Mouse (Mus musculus): ENCODE data around the gene Ano5.

The Ano5 gene

DNA sequence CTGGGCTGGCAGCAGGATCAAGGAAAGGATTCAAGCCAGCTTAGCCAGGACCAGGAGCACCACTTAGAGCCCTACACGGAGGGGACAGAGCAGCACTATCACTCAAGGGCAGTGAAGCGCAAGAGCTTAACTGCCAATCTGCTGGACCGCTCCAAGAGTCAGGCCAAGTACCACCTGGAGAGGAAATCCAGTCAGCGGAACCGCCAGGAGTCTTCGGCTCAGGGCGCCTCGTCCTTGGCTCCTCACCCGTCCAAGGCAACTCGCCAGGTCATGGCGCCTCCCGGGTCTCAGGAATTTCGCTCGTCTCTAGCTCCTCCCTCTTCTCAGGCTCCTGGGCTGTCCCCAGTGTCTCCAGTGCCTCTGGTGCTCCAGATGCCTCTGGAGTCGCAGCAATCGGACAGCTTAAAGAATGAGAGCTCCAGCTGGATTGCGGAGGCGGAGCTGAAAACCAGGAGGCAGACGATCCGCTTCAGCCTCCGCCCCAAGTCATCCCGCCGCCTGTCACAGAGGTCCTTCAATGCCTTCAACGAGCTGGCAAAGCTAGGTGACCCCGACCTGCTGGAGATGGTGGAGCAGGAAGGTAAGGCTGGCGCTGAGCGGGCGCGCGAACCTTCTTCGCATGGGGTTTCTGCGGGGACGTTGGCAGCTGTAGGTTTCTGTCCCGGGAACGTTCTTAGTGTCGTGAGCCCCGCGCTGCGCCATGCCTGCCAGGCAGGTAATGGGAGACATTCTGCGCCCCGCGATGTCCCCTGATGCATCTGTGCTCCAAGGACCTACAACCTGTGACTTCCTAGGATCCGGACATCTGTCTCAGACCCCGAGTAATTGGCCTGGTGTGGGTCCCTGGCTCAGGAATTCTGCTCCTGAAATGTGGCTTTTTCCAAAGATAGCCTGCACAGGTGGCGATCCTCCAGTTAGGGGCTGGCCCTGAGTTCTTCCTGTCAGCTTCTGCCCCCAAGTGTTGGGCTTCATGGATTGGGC is at the start of gene Ano5:
Gene Ano5 (plus strand): TSS at position 359 of the 981 bp plus-strand sequence.
- no peak for DNase-seq (ENCODE audit: extremely low read depth, low read depth, low spot score)

GRCm38 (mm10) chr7:51499396-51499795 is 11.4 kb upstream of the Ano5 start:
- DNase-seq (ENCODE audit: extremely low read depth, low read depth, low spot score) = no peak

DNA sequence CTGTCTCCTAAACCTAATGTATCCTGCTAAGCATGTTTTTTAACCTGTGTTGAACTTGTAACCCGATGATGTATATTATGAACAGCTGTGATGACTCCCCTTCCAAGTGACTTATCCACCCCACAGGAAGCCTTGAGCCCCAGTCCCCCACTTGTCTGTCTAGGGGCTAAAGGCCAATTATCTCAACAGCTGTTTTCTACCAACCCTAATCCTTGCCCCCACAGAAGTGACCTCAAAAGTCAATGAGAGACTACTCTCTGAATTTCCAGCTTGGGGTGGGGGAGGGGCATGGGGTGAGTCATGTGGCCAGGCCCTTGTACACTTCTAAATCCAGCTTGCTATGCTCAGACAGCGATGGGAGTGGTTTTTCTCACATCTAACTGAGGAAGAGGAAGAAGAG is 6.9 kb upstream of the Ano5 start:
- no peak for DNase-seq (ENCODE audit: extremely low read depth, low read depth, low spot score)

DNA sequence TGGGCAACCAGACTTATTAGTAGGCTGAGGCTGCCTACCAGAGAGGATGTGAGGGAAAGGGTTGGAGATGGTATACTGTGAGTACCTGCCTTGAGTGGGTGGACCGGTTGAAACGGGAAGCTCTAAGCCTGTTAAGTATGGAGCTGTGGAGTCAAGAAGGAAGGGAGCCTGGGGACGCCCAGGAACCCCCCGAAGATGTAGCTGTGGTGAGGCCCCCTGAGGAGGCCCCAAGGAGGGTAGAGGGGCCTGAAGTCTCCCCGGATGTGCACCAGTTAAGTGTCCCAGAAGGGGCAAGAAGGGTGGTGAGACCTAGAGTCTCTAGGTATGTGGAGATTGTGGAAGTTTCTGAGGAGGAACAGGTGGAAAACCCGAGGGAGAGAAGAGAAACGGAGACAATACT is 682 bp upstream of the Ano5 start:
- no peak for DNase-seq (ENCODE audit: extremely low read depth, low read depth, low spot score)

DNA sequence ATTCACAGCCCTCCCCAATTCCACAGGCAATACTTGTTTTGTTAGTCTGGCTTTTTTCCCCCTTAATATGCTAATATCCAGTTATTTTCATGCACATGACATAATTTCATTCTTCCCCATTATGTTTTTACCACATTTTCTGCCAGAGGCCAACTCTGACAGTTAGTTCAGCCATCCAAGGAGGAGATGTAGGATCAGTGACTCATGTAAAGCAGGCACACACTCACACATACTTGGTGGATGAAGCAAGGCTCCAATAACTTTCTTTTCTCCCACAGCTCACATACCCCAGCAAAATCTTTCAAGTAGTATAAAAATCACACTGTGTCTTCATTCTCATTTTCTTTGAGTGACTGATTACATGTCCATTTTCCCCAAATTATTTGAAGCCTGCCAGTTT is 28.5 kb downstream of the Ano5 start:
- DNase-seq (ENCODE audit: extremely low read depth, low read depth, low spot score) = no peak

DNA sequence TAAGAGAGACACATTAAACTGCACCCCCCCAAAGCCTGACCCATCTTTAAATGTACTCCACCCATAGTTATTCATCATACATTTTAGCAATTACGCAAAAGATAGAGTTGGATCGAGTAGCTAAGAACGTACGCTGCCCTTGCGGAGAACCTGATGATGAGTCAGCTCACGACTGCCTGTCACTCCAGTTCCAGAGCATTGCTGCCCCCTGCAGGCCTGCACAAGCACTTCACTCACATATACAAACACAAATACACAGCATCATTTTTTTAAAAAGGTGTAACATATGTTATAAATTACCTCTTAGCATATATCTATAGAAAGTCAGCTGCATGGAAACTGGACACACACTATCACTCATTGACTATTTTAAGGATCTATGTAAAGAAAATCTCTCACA is 29.9 kb downstream of the Ano5 start:
- DNase-seq (ENCODE audit: extremely low read depth, low read depth, low spot score) = no peak

DNA sequence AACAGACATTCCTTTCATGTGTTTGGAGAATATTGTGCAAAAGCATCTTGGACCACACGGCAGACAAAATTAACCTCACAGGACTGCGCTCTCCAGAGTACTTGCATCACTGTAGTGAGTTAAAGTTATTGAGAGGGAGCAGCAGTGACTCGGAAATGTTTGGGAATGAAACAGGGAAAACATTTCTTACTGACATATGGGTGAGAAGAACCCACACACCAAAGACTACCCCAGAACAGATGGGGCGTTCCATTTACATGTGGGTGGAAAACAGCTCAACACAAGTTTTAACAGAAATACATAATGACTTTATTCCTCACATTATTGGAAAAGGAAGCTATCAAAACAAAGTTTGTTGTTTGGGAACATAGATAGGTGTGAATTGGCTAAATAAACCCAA is 89.2 kb downstream of the Ano5 start:
- DNase-seq (ENCODE audit: extremely low read depth, low read depth, low spot score) = no peak

DNA sequence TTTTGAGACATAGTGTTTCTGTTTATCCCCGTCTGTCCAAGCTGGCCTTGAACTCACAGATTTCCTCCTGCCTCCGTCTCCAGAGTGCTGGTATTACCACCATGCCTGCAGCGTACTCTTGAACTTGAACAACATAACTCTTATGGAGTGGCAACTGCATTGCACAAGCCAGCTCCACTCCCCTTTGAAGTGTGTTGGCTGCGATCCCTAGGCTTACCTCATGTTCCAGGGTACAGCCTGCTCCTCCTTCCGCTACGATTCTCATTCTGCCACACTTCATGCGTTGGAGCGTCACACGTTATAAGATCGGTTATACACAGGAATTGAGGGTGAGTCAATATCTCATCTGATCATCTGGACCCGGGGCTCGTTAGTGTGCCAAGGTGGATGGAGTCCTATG is 92.9 kb downstream of the Ano5 start:
- DNase-seq (ENCODE audit: extremely low read depth, low read depth, low spot score) = no peak

DNA sequence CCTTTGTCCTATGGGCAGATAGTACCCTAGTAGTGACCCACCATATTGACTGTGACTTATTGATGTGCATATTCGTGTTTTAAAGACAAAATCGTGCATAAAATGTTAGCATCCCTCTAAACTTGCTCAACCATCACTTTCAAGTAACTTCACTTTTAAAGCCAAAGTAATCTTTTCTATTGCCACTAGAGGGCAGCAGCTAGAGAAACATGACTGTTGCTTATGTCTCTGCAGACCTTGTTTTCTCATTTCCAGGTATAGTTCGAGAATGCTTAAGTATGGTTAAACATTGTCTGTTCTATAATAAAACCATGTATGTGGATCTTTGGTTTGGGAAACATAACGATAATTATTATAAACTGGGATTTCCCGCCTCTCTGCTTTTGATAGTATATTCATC is 103.6 kb downstream of the Ano5 start:
- DNase-seq (ENCODE audit: extremely low read depth, low read depth, low spot score) = no peak

DNA sequence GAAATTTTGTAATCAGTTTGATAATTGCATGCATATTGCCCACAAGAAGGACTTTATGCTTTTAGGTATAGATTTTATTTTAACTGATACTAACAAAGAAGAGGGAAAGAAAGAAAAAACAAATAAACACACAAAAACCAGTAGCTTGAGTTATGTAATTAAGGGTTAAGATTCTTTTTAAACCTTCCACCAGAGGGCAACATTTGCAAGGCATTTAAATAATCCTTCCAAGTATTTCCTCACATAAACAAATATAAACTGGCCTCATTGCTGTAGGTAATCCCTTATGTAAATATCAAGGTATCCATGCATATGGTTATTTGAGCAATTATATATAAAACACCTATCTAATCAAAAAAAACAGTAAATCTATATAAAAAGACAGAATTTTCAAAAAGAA is 107.1 kb downstream of the Ano5 start:
- no peak for DNase-seq (ENCODE audit: extremely low read depth, low read depth, low spot score)

DNA sequence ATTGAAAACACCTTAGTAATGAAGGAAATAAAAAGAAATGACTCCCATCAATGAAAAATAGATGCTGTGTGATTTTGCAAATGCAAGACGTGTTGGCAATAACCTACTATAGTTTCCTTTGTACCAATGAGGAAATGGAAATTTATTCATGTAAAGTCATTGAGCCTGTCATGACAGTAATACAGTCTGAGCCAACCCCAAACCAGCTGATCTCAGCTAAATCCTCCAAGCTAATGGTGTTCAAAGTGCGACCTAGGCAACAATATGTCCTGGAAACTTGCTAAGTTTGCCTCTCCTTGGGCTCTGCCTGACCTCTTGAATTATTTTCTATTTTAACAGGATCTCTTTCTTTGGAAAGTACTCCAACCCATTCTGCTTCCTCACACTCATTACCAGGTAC is 107.6 kb downstream of the Ano5 start:
- no peak for DNase-seq (ENCODE audit: extremely low read depth, low read depth, low spot score)

DNA sequence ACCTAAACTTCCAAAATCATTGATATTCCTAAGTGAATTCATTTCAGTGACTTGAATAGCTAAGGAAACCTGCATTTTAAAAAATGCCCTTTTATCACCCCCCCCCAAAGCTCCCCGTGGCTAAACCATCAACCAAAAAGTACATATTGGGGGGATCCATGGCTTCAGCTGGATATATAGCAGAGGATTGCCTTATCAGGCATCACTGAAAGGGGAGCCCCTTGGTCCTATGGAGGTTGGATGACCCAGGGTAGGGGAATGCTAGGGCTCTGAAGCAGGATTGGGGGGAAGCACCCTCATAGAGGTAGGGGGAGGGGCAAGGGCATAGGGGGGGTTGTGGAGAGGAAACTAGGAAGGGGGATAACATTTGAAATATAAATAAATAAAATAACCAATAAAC is 109.1 kb downstream of the Ano5 start:
- no peak for DNase-seq (ENCODE audit: extremely low read depth, low read depth, low spot score)

GRCm38 (mm10) chr7:51621694-51622145 is 110.9 kb downstream of the Ano5 start, which contains the start of gene Slc17a6:
Gene Slc17a6 (plus strand): TSS chr7:51622006.
- no peak for DNase-seq (ENCODE audit: extremely low read depth, low read depth, low spot score)

DNA sequence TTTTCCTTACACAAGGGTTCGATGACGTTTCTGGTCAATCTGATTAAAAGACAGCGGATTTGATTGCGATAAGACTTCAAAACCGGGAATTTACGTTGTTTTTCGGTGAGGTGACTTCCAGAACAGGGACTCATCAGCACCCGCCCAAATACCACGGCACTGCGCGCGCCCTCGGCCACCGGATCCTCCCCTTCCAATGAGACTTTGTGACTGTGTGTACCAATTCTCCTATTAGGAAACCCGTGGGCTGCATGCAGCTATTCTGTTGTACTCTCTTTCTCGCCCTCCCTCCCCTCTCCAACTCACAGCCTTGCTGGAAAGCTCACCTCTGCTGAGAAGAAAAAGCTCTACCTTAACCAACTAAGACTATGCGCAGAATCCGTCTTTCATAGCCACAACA is 111.4 kb downstream of the Ano5 start:
- no peak for DNase-seq (ENCODE audit: extremely low read depth, low read depth, low spot score)

DNA sequence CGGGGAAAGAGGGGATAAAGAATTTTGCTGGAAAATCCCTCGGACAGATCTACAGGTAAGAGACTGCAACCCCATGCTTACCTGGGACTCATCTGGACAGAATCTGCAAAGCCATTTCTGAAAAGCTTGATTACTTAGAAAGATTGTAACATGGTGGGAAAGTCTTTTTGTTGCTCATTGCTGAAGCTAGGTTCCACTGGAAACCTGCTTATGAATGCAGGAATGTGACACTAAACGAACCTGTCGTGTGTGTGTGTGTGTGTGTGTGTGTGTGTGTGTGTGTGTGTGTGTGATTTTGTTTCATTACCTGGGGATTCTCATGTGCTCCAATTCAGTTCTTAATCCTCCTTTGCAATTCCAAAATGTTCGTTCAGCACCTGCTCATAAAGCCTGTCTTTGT is 111.8 kb downstream of the Ano5 start:
- no peak for DNase-seq (ENCODE audit: extremely low read depth, low read depth, low spot score)

DNA sequence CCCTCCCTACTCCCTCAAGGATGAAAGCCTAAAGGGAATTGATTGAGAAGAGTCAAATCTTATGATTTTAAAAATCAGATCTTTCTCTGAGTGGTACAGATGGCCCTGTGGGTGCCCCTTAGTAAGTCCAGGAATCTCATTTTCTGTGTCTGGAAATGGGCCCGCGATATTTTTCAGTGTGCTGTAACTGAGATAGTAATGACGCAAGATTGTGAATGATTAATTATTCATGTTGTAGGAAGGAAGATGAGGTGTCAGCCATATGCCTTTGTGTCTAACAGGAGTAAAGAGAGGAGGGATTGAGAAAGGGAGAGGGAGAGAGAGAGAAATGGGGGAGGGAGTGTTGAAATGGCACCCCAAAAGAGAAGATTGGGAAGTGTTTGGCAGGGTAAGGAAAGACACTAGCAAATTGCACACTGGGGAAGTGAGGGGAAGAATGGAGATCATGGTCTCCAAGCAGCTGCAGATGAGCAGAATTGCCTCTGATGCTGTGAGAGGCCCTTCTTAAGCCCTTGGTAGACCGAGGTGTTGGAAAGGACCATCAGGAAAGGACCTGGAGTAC is 113.6 kb downstream of the Ano5 start:
- no peak for DNase-seq (ENCODE audit: extremely low read depth, low read depth, low spot score)

- DNase-seq (ENCODE audit: extremely low read depth, low read depth, low spot score) = no peak
Observed at GRCm38 (mm10) chr7:51625161-51625560, 114.3 kb downstream of the Ano5 start.

- DNase-seq (ENCODE audit: extremely low read depth, low read depth, low spot score) = no peak
Observed at GRCm38 (mm10) chr7:51625591-51626255, 114.9 kb downstream of the Ano5 start.

GRCm38 (mm10) chr7:51626451-51627000 is 115.7 kb downstream of the Ano5 start:
- DNase-seq (ENCODE audit: extremely low read depth, low read depth, low spot score) = no peak

DNA sequence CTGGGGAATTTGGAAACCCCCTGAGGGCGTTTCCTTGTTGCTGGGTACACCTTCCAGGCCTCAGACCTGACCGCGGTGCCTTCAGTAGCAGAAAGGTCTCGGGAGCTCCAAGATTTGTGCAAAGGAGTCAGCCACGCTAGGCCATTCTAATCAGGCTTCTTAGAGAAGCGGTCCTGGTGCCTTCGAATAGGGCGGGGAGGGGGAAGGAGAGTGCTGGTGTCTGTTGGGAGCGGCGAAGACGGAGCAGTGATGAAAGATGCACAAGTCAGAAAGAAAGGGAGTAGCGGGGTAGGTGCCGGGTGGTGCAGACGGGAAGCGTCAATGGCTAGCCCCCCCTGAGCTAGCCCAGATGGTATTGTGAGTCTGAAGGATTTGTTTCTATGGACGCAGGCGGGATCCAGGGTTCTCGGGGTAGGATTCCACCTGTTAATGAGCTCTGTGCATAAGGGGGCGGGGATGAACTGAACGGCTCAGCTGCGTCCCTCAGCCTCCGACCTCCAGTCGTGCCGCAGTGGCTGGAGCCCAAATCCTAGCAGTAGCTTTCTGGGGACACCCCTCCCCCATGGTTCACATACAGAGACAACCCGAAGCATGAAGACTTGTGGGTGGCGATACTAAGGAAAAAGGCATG is 116.3 kb downstream of the Ano5 start:
- no peak for DNase-seq (ENCODE audit: extremely low read depth, low read depth, low spot score)

DNA sequence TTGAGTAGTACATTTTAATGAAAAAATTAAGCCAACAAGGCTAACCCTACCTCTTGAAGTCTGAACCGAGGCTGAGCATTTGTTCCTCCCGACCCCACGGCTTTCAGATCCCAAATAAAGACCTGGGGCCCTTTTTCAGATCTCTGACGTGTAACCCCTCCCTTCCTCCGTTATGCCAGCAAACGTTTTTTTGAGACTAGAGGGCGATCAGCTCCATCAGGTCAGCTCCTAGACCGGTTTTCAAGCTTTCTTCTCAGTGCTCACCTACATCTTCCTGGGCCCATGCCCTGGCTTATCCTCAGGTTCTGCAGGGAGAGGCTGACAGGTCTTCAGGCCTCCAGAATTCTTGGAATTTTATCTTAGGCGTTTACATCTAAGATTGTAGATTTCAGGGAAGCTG is 116.8 kb downstream of the Ano5 start:
- DNase-seq (ENCODE audit: extremely low read depth, low read depth, low spot score) = no peak

Data from fat pad, adult 2 months (tissue).